Mouse (Mus musculus): ENCODE measurements at regions not wholly inside any gene's neighbourhood (a gene's known extent, or its start where the extent isn't known, plus 50 kb on each side); places are given as distances from the start of the nearest gene placed in this dataset.

- Histone ChIP-seq H3K9ac (ENCODE audit: low read depth, low read length) (no peak overlapping the region), H3K4me1 (ENCODE audit: control insufficient read depth, insufficient read depth, low read length) (no peaks in the 10 kb centered on the region), H3K4me2 (replicated peaks; ENCODE audit: low read depth, low read length) (no peak overlapping the region), H3K4me3 (ENCODE audit: low read length) (no peak overlapping the region), H3K27ac (ENCODE audit: low read depth, low read length) (no peak overlapping the region), H3K36me3 (ENCODE audit: control insufficient read depth, insufficient read depth, low read length) (no peaks in the 10 kb centered on the region), H3K9me3 (ENCODE audit: control insufficient read depth, low read length) (no peaks in the 10 kb centered on the region), H3K27me3 (ENCODE audit: control insufficient read depth, insufficient read depth, low read length) (no peaks in the 10 kb centered on the region)
- 54% methylated on average over 6 of the region's 6 CpGs for WGBS
- ATAC-seq (ENCODE audit: low FRiP score, low TSS enrichment) = no peak
Observed at GRCm38 (mm10) chr10:119146342-119146741, 93.5 kb downstream of the Cand1 start.

GRCm38 (mm10) chr10:119142866-119143265, 97.0 kb downstream of the Cand1 start:
- no peak for ATAC-seq (ENCODE audit: low FRiP score, low TSS enrichment)
- no peak overlapping the region for H3K9ac ChIP-seq (ENCODE audit: low read depth, low read length)
- WGBS = 98% methylated on average over 6 of the region's 6 CpGs

GRCm38 (mm10) chr10:119142307-119142706, 97.5 kb downstream of the Cand1 start:
- H3K36me3 ChIP-seq (ENCODE audit: control insufficient read depth, insufficient read depth, low read length) = no peaks in the 10 kb centered on the region
- ATAC-seq (ENCODE audit: low FRiP score, low TSS enrichment) = no peak
- H3K9ac ChIP-seq (ENCODE audit: low read depth, low read length) = no peak overlapping the region
- no peak overlapping the region for H3K27ac ChIP-seq (ENCODE audit: low read depth, low read length)
- no peaks in the 10 kb centered on the region for H3K27me3 ChIP-seq (ENCODE audit: control insufficient read depth, insufficient read depth, low read length)
- no peaks in the 10 kb centered on the region for H3K4me1 ChIP-seq (ENCODE audit: control insufficient read depth, insufficient read depth, low read length)
- no peak overlapping the region for H3K4me3 ChIP-seq (ENCODE audit: low read length)
- H3K4me2 ChIP-seq (replicated peaks; ENCODE audit: low read depth, low read length) = no peak overlapping the region
- WGBS = 72% methylated on average over 5 of the region's 5 CpGs
- no peaks in the 10 kb centered on the region for H3K9me3 ChIP-seq (ENCODE audit: control insufficient read depth, low read length)

More at GRCm38 (mm10) chr10:119142866-119143265, 97.0 kb downstream of the Cand1 start:
- Histone ChIP-seq H3K4me2 (replicated peaks; ENCODE audit: low read depth, low read length) (no peak overlapping the region), H3K36me3 (ENCODE audit: control insufficient read depth, insufficient read depth, low read length) (no peaks in the 10 kb centered on the region), H3K27ac (ENCODE audit: low read depth, low read length) (no peak overlapping the region), H3K4me1 (ENCODE audit: control insufficient read depth, insufficient read depth, low read length) (no peaks in the 10 kb centered on the region), H3K4me3 (ENCODE audit: low read length) (no peak overlapping the region), H3K27me3 (ENCODE audit: control insufficient read depth, insufficient read depth, low read length) (no peaks in the 10 kb centered on the region), H3K9me3 (ENCODE audit: control insufficient read depth, low read length) (no peaks in the 10 kb centered on the region)

GRCm38 (mm10) chr10:119138237-119138636, 101.6 kb downstream of the Cand1 start:
- Histone ChIP-seq H3K27ac (ENCODE audit: low read depth, low read length) (no peak overlapping the region), H3K27me3 (ENCODE audit: control insufficient read depth, insufficient read depth, low read length) (no peaks in the 10 kb centered on the region), H3K4me2 (replicated peaks; ENCODE audit: low read depth, low read length) (no peak overlapping the region), H3K4me3 (ENCODE audit: low read length) (no peak overlapping the region), H3K9ac (ENCODE audit: low read depth, low read length) (no peak overlapping the region), H3K36me3 (ENCODE audit: control insufficient read depth, insufficient read depth, low read length) (no peaks in the 10 kb centered on the region), H3K9me3 (ENCODE audit: control insufficient read depth, low read length) (no peaks in the 10 kb centered on the region), H3K4me1 (ENCODE audit: control insufficient read depth, insufficient read depth, low read length) (0 out of 2 replicates have a peak, but pooled peaks cover 2% of the 10 kb centered on the region)
- ATAC-seq (ENCODE audit: low FRiP score, low TSS enrichment) = no peak
- WGBS = 47% methylated on average over 5 of the region's 6 CpGs

GRCm38 (mm10) chr10:119135489-119135924, 104.3 kb downstream of the Cand1 start:
- H3K4me2 ChIP-seq (replicated peaks; ENCODE audit: low read depth, low read length) = no peak overlapping the region
- H3K27me3 ChIP-seq (ENCODE audit: control insufficient read depth, insufficient read depth, low read length) = no peaks in the 10 kb centered on the region
- ATAC-seq (ENCODE audit: low FRiP score, low TSS enrichment) = no peak
- H3K9me3 ChIP-seq (ENCODE audit: control insufficient read depth, low read length) = no peaks in the 10 kb centered on the region
- H3K4me1 ChIP-seq (ENCODE audit: control insufficient read depth, insufficient read depth, low read length) = 0 out of 2 replicates have a peak, but pooled peaks cover 2% of the 10 kb centered on the region
- 26% methylated on average over 11 of the region's 11 CpGs for WGBS
- no peak overlapping the region for H3K27ac ChIP-seq (ENCODE audit: low read depth, low read length)
- no peak overlapping the region for H3K9ac ChIP-seq (ENCODE audit: low read depth, low read length)
- H3K4me3 ChIP-seq (ENCODE audit: low read length) = no peak overlapping the region
- H3K36me3 ChIP-seq (ENCODE audit: control insufficient read depth, insufficient read depth, low read length) = no peaks in the 10 kb centered on the region

GRCm38 (mm10) chr10:119134797-119135488, 104.9 kb downstream of the Cand1 start:
- Histone ChIP-seq H3K4me2 (replicated peaks; ENCODE audit: low read depth, low read length) (no peak overlapping the region), H3K4me3 (ENCODE audit: low read length) (no peak overlapping the region), H3K4me1 (ENCODE audit: control insufficient read depth, insufficient read depth, low read length) (0 out of 2 replicates have a peak, but pooled peaks cover 2% of the 10 kb centered on the region), H3K36me3 (ENCODE audit: control insufficient read depth, insufficient read depth, low read length) (no peaks in the 10 kb centered on the region), H3K9me3 (ENCODE audit: control insufficient read depth, low read length) (no peaks in the 10 kb centered on the region), H3K27me3 (ENCODE audit: control insufficient read depth, insufficient read depth, low read length) (no peaks in the 10 kb centered on the region), H3K27ac (ENCODE audit: low read depth, low read length) (no peak overlapping the region), H3K9ac (ENCODE audit: low read depth, low read length) (no peak overlapping the region)
- ATAC-seq (ENCODE audit: low FRiP score, low TSS enrichment) = no peak
- whole genome bisulfite sequencing = 61% methylated on average over 10 of the region's 10 CpGs

GRCm38 (mm10) chr10:119131977-119132376, 107.9 kb downstream of the Cand1 start:
- no peaks in the 10 kb centered on the region for H3K36me3 ChIP-seq (ENCODE audit: control insufficient read depth, insufficient read depth, low read length)
- WGBS = 34% methylated on average over 16 of the region's 16 CpGs
- no peaks in the 10 kb centered on the region for H3K9me3 ChIP-seq (ENCODE audit: control insufficient read depth, low read length)
- no peaks in the 10 kb centered on the region for H3K27me3 ChIP-seq (ENCODE audit: control insufficient read depth, insufficient read depth, low read length)
- 0 out of 2 replicates have a peak, but pooled peaks cover 2% of the 10 kb centered on the region for H3K4me1 ChIP-seq (ENCODE audit: control insufficient read depth, insufficient read depth, low read length)
- no peak overlapping the region for H3K9ac ChIP-seq (ENCODE audit: low read depth, low read length)
- no peak for ATAC-seq (ENCODE audit: low FRiP score, low TSS enrichment)
- no peak overlapping the region for H3K27ac ChIP-seq (ENCODE audit: low read depth, low read length)
- H3K4me3 ChIP-seq (ENCODE audit: low read length) = no peak overlapping the region
- no peak overlapping the region; the same call in 1 of the 2 replicates for H3K4me2 ChIP-seq (replicated peaks; ENCODE audit: low read depth, low read length)

GRCm38 (mm10) chr10:119130676-119131075, 109.2 kb downstream of the Cand1 start:
- no peaks in the 10 kb centered on the region for H3K27me3 ChIP-seq (ENCODE audit: control insufficient read depth, insufficient read depth, low read length)
- 82% methylated on average over 6 of the region's 6 CpGs for WGBS
- no peak overlapping the region for H3K9ac ChIP-seq (ENCODE audit: low read depth, low read length)
- H3K36me3 ChIP-seq (ENCODE audit: control insufficient read depth, insufficient read depth, low read length) = no peaks in the 10 kb centered on the region
- H3K4me1 ChIP-seq (ENCODE audit: control insufficient read depth, insufficient read depth, low read length) = 0 out of 2 replicates have a peak, but pooled peaks cover 2% of the 10 kb centered on the region
- ATAC-seq (ENCODE audit: low FRiP score, low TSS enrichment) = no peak
- H3K4me3 ChIP-seq (ENCODE audit: low read length) = no peak overlapping the region
- no peak overlapping the region for H3K4me2 ChIP-seq (replicated peaks; ENCODE audit: low read depth, low read length)
- H3K9me3 ChIP-seq (ENCODE audit: control insufficient read depth, low read length) = no peaks in the 10 kb centered on the region
- H3K27ac ChIP-seq (ENCODE audit: low read depth, low read length) = no peak overlapping the region

- Histone ChIP-seq H3K27me3 (ENCODE audit: control insufficient read depth, insufficient read depth, low read length) (no peaks in the 10 kb centered on the region), H3K9me3 (ENCODE audit: control insufficient read depth, low read length) (no peaks in the 10 kb centered on the region), H3K27ac (ENCODE audit: low read depth, low read length) (no peak overlapping the region), H3K36me3 (ENCODE audit: control insufficient read depth, insufficient read depth, low read length) (no peaks in the 10 kb centered on the region), H3K4me2 (replicated peaks; ENCODE audit: low read depth, low read length) (no peak overlapping the region), H3K4me1 (ENCODE audit: control insufficient read depth, insufficient read depth, low read length) (no peaks in the 10 kb centered on the region), H3K9ac (ENCODE audit: low read depth, low read length) (no peak overlapping the region), H3K4me3 (ENCODE audit: low read length) (no peak overlapping the region)
- no peak for ATAC-seq (ENCODE audit: low FRiP score, low TSS enrichment)
- WGBS = 89% methylated on average over 3 of the region's 3 CpGs
Observed at GRCm38 (mm10) chr10:119128035-119128434, 111.8 kb downstream of the Cand1 start.
